Mouse (Mus musculus) heart, embryonic 12.5 days (tissue): ENCODE results near the gene Cd101. TPM values are rescaled to one million over a fixed set of nuclear protein-coding genes. Genes with fewer than 3 reads are reported as not detected.
A peak's percentile ranks its signal among the peaks of the same experiment; 100 is the strongest.

Source experiments
- ATAC-seq: fragments of 200-750 bp; cut with Nextera tagmentation; 2 replicates; pipeline ENCODE4 v1.8.0; 2017; ENCODE audit warnings: moderate TSS enrichment, moderate library complexity; ENCODE audit not compliant: insufficient number of reproducible peaks, low FRiP score
- H3K27ac ChIP-seq: fragments of 300-500 bp; sonication (generic); 2 replicates; pipeline ENCODE4 v1.5.1; 2016; ENCODE audit warnings: mild to moderate bottlenecking, moderate library complexity; ENCODE audit not compliant: poor library complexity, severe bottlenecking
- H3K27me3 ChIP-seq: fragments of 300-500 bp; sonication (generic); replicated peaks from 2 replicates; pipeline ENCODE4 v1.6.1; 2016; ENCODE audit warnings: mild to moderate bottlenecking, moderate library complexity
- H3K36me3 ChIP-seq: fragments of 300-500 bp; sonication (generic); 2 replicates; pipeline ENCODE4 v1.6.1; 2016; ENCODE audit warnings: mild to moderate bottlenecking, moderate library complexity
- H3K4me1 ChIP-seq: fragments of 300-500 bp; sonication (generic); replicated peaks from 2 replicates; pipeline ENCODE4 v1.6.1; 2016; ENCODE audit warnings: mild to moderate bottlenecking
- H3K4me2 ChIP-seq: fragments of 300-500 bp; sonication (generic); 2 replicates; pipeline ENCODE4 v1.6.1; 2016; ENCODE audit warnings: mild to moderate bottlenecking, moderate library complexity
- H3K4me3 ChIP-seq: fragments of 300-500 bp; sonication (generic); 2 replicates; pipeline ENCODE4 v1.5.1; 2016; ENCODE audit warnings: mild to moderate bottlenecking
- H3K9ac ChIP-seq: fragments of 300-500 bp; sonication (generic); 2 replicates; pipeline ENCODE4 v1.6.1; 2016; ENCODE audit warnings: mild to moderate bottlenecking, moderate library complexity
- H3K9me3 ChIP-seq: fragments of 300-500 bp; sonication (generic); replicated peaks from 2 replicates; pipeline ENCODE4 v1.6.1; 2016; ENCODE audit warnings: mild to moderate bottlenecking, moderate library complexity
- WGBS: fragments of 180-500 bp; shearing (Covaris S2); methylation state at CpG from one replicate; pipeline ENCODE4 v1.1.7; 2016; 5-methylcytosine and 5-hydroxymethylcytosine counted together
- polyA plus RNA-seq: library from polyadenylated mRNA; unstranded; fragments of >200 nt; fragmentation: Nextera tagmentation; extraction: Ambion mirVana; gene quantifications from 2 replicates; pipeline ENCODE4 v1.2.1, GENCODE M21; 2016

Gene Cd101
- 0.27 and 0.46 TPM in 2 replicates for polyA plus RNA-seq

- H3K27me3 ChIP-seq = no peaks in the 10 kb centered on the region
- no peak within 1 kb of the TSS for H3K4me2 ChIP-seq
- no peak within 1 kb of the TSS for H3K9ac ChIP-seq
- no peak for ATAC-seq
- no peak within 1 kb of the TSS for H3K27ac ChIP-seq
- H3K9me3 ChIP-seq = no peaks in the 10 kb centered on the region
- H3K4me3 ChIP-seq = no peak within 1 kb of the TSS
- H3K36me3 ChIP-seq = no peaks in the 10 kb centered on the region
- WGBS = 76% methylated on average over 4 of the region's 4 CpGs
- peaks cover 42% of the 10 kb centered on the region for H3K4me1 ChIP-seq
Measured at GRCm38 (mm10) chr3:101029339-101029738, at the start of gene Cd101. Gene Cd101 (minus strand): TSS chr3:101029556.

DNA sequence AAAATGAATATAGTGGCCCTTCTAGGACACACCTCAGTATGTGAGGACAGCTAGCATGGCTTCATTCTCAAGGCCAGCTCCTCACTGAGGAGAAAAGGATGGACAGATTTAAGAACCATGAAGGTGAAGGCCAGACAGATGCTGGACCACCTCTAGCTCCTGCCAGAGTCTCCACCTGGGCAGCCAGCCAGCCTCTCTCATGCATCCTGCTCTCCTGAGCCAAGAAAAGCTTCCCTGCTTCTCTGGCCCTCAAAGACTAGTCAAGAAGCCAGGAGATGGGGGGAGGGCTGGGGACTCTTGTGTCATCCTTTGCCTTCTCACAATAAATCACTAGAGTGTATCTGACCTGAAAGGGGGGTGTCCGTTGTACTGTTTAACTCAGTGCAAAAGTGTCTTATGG, 49.0 kb upstream of the Cd101 start:
- ATAC-seq = no peak; the same call in 1 of the 2 replicates
- WGBS = 71% methylated on average over 1 of the region's 1 CpGs
- Histone ChIP-seq H3K9ac (no peak overlapping the region), H3K4me1 (peaks cover 52% of the 10 kb centered on the region), H3K36me3 (peaks cover 26% of the 10 kb centered on the region), H3K27me3 (no peaks in the 10 kb centered on the region), H3K9me3 (no peaks in the 10 kb centered on the region), H3K27ac (no peak overlapping the region), H3K4me2 (no peak overlapping the region), H3K4me3 (no peak overlapping the region)

DNA sequence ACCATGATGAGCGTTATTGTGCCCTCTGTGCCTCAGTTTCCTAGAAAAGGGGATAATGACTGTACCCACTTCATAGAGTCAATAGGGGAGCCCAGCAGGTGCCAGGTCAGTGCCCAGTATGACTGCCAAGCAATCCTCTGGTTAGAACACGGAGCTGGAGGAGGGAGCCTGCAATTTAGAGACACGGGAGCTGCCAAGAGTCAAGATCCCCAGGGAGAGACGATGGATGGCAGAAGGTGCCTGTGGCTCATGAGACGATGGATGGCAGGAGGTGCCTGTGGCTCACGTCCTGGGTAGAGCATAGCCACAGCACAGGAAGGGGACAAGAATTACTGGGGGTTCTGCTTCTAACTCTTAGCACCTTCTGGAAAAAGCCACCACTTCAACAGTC, 48.3 kb upstream of the Cd101 start:
- no peak overlapping the region for H3K4me2 ChIP-seq
- ATAC-seq = no peak
- H3K27me3 ChIP-seq = no peaks in the 10 kb centered on the region
- H3K4me3 ChIP-seq = no peak overlapping the region
- H3K36me3 ChIP-seq = peaks cover 31% of the 10 kb centered on the region
- H3K9ac ChIP-seq = no peak overlapping the region
- peaks cover 59% of the 10 kb centered on the region for H3K4me1 ChIP-seq
- no peak overlapping the region for H3K27ac ChIP-seq
- WGBS = 80% methylated on average over 6 of the region's 6 CpGs
- no peaks in the 10 kb centered on the region for H3K9me3 ChIP-seq

DNA sequence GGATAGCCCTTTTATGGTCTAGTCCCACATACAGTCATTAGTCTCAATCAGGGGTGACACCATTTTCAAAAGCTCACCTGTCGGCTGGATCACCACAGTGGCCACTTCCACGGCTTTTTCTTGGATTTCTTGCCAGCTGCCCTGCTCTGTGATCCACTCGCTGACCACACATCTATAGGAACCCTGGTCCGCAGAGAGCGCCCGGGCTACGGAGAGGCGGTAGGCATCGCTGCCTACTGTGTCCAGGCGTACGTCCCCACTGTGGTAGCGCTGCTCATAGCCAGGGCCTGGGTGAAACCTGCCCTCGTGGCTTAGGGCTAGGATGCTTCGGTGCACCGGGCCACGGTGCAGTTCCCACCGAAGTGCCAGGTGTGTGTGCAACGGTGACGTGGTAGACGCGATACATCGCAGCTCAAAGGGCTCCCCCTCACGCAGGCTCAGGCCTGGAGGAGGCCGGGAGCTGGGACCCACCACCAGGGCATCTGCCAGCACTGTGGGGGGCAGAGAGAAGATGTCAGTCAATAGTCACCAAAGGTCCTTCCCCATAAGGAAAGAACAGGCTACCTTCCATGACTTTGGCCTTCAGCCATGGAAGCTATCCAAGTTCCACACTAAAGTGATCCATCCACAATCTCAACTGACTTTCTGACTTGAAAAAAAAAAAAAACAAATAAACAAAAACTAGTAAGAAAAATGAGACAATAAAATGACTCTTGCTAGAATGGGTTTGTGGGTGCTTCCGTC, 47.8 kb upstream of the Cd101 start:
- no peak overlapping the region for H3K4me3 ChIP-seq
- WGBS = 90% methylated on average over 25 of the region's 25 CpGs
- H3K27me3 ChIP-seq = no peaks in the 10 kb centered on the region
- H3K9ac ChIP-seq = no peak overlapping the region
- H3K4me1 ChIP-seq = peaks cover 62% of the 10 kb centered on the region
- no peak for ATAC-seq
- peaks cover 34% of the 10 kb centered on the region for H3K36me3 ChIP-seq
- no peaks in the 10 kb centered on the region for H3K9me3 ChIP-seq
- no peak overlapping the region for H3K27ac ChIP-seq
- no peak overlapping the region for H3K4me2 ChIP-seq

DNA sequence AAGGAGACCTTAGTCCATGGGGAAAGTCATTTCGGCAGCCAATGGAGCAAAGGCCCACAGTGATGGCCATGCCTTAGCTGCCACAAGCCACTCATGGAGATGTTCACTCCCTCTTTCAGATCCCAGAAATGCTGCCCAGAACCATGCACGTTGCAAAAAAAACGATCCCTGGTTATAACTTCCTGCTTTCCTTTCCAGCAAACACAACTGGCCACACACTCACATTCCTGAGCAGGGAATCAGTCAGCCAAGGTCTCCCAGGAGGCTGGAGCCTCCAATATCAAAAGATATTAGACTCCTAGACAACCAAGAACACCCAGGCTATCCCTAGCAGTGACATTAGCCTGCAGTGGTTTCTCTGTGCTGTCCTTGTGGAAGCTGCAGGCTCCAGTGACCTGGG, 46.5 kb upstream of the Cd101 start:
- H3K27ac ChIP-seq = no peak overlapping the region
- no peak overlapping the region for H3K9ac ChIP-seq
- H3K4me1 ChIP-seq = peaks cover 66% of the 10 kb centered on the region
- 63% methylated on average over 3 of the region's 3 CpGs for WGBS
- H3K9me3 ChIP-seq = no peaks in the 10 kb centered on the region
- H3K27me3 ChIP-seq = no peaks in the 10 kb centered on the region
- ATAC-seq = no peak
- H3K4me3 ChIP-seq = no peak overlapping the region
- H3K4me2 ChIP-seq = no peak overlapping the region
- peaks cover 34% of the 10 kb centered on the region for H3K36me3 ChIP-seq

- no peaks in the 10 kb centered on the region for H3K9me3 ChIP-seq
- H3K36me3 ChIP-seq = peaks cover 22% of the 10 kb centered on the region
- H3K9ac ChIP-seq = no peak overlapping the region
- H3K4me1 ChIP-seq = peaks cover 82% of the 10 kb centered on the region
- no peak overlapping the region for H3K4me3 ChIP-seq
- no peak overlapping the region for H3K4me2 ChIP-seq
- 85% methylated on average over 9 of the region's 9 CpGs for WGBS
- H3K27me3 ChIP-seq = no peaks in the 10 kb centered on the region
- no peak for ATAC-seq
- H3K27ac ChIP-seq = no peak overlapping the region
Measured at GRCm38 (mm10) chr3:101073384-101073783, 44.0 kb upstream of the Cd101 start.

DNA sequence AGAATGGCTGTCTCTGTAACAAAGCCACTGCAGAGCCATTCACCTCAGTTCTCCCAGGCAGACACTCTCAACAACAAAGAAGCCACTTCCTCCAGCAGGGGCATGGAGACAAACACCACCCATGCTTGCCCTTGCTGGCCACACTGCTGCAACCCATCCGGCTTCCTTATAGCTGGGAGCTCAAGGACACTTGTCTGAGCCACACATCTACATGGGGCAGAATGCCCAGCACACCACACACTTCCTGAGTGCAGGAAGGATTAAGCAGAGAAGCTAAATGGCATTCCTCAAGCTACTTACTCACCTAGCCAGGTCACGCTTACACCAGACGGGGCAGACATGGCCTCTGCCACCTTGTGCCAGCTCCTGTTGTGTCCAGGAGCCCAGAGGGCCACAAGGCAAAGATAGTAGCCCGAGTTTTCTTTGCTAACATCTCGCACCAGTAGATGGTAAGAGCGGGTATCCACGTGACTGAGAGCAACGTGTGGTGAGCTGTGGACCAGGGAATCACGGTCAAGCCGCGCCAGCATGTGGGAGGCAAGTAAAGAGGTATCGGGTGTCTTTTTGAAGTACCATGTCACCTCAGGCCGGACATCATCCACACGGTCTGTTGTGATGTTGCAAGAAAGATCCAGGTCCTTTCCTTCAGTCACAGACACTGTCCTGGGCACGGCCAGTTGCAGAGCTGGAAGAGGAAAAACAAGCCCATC, 43.3 kb upstream of the Cd101 start:
- H3K36me3 ChIP-seq = peaks cover 22% of the 10 kb centered on the region
- no peak overlapping the region for H3K9ac ChIP-seq
- ATAC-seq = no peak

DNA sequence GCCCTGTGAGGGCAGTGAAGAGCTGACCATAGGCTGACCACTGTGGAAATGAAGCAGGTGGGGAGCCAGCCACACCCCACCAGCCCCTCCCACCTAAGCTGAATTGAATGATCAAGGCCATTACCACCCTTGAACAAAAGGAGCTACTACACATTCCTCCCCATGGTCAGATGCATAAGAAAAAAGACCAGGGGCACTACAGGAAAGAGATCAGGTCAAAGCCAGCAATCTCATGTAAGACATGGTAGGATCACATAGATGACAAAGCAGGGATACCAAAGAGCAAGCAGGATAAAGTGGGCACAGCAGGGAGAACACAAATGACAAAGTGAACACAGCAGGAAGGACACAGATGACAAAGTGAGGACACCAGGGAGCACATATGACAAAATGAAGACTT, 42.2 kb upstream of the Cd101 start:
- Histone ChIP-seq H3K9me3 (no peaks in the 10 kb centered on the region), H3K27me3 (no peaks in the 10 kb centered on the region), H3K36me3 (peaks cover 14% of the 10 kb centered on the region), H3K4me3 (no peak overlapping the region), H3K4me1 (peaks cover 79% of the 10 kb centered on the region), H3K4me2 (peak overlapping the region; percentile 47), H3K27ac (peak overlapping the region; percentile 56; the same call in 1 of the 2 replicates), H3K9ac (no peak overlapping the region)
- no peak for ATAC-seq

More for the DNA sequence above, 43.3 kb upstream of the Cd101 start:
- 82% methylated on average over 15 of the region's 15 CpGs for WGBS
- Histone ChIP-seq H3K27ac (no peak overlapping the region), H3K4me1 (peaks cover 82% of the 10 kb centered on the region), H3K4me3 (no peak overlapping the region), H3K27me3 (no peaks in the 10 kb centered on the region), H3K9me3 (no peaks in the 10 kb centered on the region), H3K4me2 (no peak overlapping the region)

DNA sequence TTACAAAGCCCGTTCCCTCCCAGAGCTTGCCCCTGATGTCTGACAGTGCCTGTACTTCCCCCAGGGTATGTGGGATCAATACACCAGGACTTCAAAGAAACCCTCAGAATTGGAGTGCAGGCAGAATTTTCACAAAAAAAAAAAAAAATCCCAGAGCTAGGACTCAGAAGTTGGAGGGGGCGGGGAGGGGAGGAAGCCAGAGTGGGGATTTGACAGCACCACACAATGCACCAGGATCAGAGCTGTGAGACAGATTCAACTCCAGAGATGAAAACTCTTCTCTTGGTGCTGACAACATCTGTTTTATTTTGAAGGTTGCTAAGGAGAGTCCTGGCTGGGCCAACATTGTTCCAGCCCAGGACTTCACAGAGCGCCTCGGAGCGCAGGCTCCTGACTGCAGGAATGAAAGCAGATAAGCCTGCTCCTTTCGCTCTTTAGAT, 41.5 kb upstream of the Cd101 start:
- peak; percentile 80 for ATAC-seq
- H3K9ac ChIP-seq = no peak overlapping the region
- no peaks in the 10 kb centered on the region for H3K9me3 ChIP-seq
- H3K27ac ChIP-seq = peak overlapping the region; percentile 80
- H3K27me3 ChIP-seq = no peaks in the 10 kb centered on the region
- no peak overlapping the region for H3K4me3 ChIP-seq
- H3K4me1 ChIP-seq = peaks cover 75% of the 10 kb centered on the region
- peaks cover 11% of the 10 kb centered on the region for H3K36me3 ChIP-seq
- 16% methylated on average over 6 of the region's 6 CpGs for WGBS
- peak overlapping the region; percentile 47 for H3K4me2 ChIP-seq

- Histone ChIP-seq H3K4me3 (no peak overlapping the region), H3K27me3 (no peaks in the 10 kb centered on the region), H3K4me1 (peaks cover 70% of the 10 kb centered on the region), H3K9ac (0 out of 2 replicates have a peak overlapping the region, but pooled peaks have one; percentile 11), H3K9me3 (no peaks in the 10 kb centered on the region), H3K36me3 (peaks cover 9% of the 10 kb centered on the region), H3K4me2 (peak overlapping the region; percentile 47), H3K27ac (peak overlapping the region; percentile 80)
- 33% methylated on average over 10 of the region's 10 CpGs for WGBS
- no peak for ATAC-seq
Measured at GRCm38 (mm10) chr3:101070230-101070795, 41.0 kb upstream of the Cd101 start.

- H3K36me3 ChIP-seq = peaks cover 8% of the 10 kb centered on the region; the same call in 1 of the 2 replicates
Measured at GRCm38 (mm10) chr3:101068701-101069100, 39.3 kb upstream of the Cd101 start.

More at GRCm38 (mm10) chr3:101068701-101069100, 39.3 kb upstream of the Cd101 start:
- Histone ChIP-seq H3K27ac (no peak overlapping the region), H3K9me3 (no peaks in the 10 kb centered on the region), H3K27me3 (no peaks in the 10 kb centered on the region), H3K4me3 (no peak overlapping the region), H3K9ac (no peak overlapping the region), H3K4me2 (no peak overlapping the region), H3K4me1 (peaks cover 61% of the 10 kb centered on the region)
- no peak for ATAC-seq
- 53% methylated on average over 5 of the region's 5 CpGs for WGBS
